Mouse (Mus musculus) G1E (cell line): Measurements from ENCODE around the gene Pnp2.

Source experiments
- CTCF ChIP-seq: IDR thresholded peaks from 2 replicates; pipeline ENCODE4 v1.5.1; 2012; ENCODE audit warnings: low read depth, low read length, inconsistent platforms, mixed read lengths
- GATA1 ChIP-seq: IDR thresholded peaks from 2 replicates; pipeline ENCODE4 v1.6.1; 2012; ENCODE audit warnings: borderline replicate concordance, low read length, inconsistent platforms, mixed read lengths
- GATA2 ChIP-seq: IDR thresholded peaks from 2 replicates; pipeline ENCODE4 v1.6.1; 2012; ENCODE audit warnings: low read depth, low read length, inconsistent platforms, borderline replicate concordance

DNA sequence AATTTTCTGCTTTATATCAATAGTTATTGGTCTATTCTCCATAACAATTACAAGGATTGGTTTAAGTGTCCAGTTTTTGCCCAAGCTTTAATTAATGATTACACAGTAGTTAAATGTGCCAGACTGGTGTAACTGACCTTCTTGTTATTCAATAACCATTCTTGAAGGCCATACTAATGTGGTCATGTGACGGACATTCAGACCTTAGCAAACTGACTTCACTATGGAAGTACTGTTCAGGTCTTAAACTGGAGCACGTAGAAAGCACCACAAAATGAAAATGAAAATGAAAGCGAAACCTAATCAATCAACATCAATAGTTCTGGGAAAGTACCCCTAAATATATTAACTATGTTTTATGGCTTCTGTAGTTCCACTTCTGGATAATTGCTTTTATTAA, 35.2 kb downstream of the Pnp2 start:
- TF ChIP-seq CTCF (no peak), GATA1 (no peak), GATA2 (no peak)
